Mouse (Mus musculus) CH12F3 (cell line): Measurements from ENCODE around the gene Pink1.

ENCODE experiments used
- in situ Hi-C: fragments of 300-500 bp; cut with MboI; formaldehyde crosslinking; loops from 2 replicates; pipeline ENCODE4 v1.14.3; 2020; ENCODE audit warnings: low sequenced_read_pairs

The Pink1 gene

DNA sequence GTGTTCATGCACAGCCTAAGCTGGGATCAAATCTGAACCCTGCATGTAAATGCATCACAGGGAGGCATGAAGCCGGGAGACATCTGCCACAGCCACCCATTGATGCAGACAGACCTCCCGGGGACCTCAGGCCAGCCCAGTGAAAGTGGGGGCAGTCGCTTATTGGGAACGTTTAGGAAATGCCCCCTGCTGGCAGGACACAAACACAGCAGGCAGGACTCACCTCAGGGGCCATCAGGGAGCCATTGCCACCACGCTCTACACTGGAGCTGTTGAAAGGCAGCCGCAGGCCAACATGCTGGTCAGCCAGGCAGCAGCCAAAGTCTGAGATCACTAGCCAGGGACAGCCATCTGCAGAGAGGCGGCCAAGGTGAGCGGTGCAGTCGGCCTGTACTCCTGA lies 10.3 kb downstream of the Pink1 start:
- in situ Hi-C loops = no loop called here

DNA sequence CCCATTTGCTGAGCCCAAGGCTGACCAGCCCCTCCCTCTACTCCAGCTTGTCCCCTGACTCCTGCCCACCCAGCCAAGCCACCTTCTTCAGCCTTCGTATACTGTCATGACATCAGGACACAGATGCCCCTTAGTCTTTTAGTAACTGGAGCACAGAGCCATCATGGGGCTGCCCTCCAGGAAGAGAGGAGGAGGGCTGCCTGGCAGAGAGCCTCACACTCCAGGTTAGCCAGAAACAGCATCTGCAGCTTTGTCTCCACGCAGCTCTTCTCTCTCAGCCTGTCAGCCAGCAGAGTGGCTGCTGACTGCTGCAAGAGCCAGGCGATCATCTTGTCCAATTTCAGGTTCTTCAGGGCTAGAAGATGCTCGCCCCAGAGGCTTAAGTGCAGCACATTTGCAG lies 12.3 kb downstream of the Pink1 start:
- in situ Hi-C loops = no loop called here

DNA sequence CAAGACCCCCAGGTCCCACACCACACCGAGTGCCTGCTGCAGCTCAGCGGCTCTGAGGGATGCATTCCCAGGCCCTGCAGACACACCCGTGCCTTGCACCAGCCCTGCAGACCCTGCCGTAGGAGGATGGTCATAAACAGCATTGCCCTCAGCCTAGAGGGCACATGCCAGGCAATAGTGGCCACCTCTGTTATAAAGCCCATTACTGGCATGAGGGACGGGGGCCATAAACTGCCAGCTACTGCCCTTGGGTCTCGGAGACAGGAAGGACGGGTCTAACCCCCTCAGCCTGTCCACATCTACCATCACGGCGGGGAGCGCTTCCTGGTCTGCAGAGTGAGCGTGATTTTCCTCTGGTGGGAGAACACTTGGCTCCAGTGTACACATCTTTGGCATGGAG lies 13.1 kb downstream of the Pink1 start:
- in situ Hi-C loops = no loop called here

DNA sequence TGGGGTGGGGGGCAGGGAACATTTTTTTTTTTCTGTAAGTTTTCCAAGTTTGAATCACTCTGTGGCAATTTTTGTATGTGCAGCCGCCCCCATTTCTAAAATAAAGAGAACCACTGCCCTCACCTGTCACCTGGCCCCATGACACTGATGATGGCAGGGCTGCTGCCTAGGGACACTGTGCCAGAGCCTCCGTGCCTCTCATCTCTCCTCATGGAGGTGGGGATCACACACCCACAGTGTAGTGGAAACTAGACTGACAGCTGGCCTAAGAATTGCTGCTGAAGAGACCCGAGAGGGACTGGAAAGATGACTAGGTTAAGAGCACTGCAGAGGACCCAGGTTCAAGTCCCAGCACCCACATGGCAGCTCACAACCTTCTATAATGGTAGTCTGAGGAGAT lies 14.0 kb downstream of the Pink1 start:
- in situ Hi-C loops = no loop called here

DNA sequence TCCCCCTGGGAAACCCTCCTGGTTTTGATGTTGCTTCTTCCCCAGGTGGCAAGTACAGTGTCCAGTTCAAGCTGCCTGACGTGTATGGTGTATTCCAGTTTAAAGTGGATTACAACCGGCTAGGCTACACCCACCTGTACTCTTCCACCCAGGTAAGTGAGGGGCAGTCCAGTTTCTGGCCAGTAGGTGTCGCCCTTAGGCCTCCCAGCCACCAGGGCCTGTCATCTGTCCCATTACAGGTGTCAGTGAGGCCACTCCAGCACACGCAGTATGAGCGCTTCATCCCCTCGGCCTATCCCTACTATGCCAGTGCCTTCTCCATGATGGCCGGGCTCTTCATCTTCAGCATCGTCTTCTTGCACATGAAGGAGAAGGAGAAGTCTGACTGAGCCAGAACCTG lies 14.5 kb downstream of the Pink1 start:
- in situ Hi-C loops = no loop called here

DNA sequence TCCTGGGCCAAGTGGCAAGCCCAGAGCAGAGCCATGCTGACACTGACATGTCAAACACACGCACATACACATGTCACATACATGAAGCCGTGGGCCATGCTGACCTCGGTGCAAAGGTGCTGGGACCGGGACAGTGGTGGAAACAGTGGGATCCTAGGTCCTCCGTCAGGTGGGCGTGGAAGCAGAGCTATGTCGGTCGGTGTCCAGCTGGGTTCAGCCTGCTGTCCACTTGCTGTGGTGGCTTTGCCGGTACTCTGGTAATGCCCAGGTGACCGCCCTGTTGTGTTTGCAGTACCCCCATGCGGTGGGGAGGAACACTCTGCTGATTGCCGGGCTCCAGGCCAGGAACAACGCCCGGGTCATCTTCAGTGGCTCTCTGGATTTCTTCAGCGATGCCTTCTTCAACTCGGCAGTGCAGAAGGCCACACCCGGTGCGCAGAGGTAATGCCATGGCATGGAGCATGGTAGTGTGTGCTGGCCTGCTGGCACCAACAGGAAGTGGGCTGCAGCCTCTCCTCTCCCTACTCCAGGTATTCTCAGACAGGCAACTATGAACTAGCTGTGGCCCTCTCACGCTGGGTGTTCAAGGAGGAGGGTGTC lies 15.7 kb downstream of the Pink1 start:
- in situ Hi-C loops = no loop called here

DNA sequence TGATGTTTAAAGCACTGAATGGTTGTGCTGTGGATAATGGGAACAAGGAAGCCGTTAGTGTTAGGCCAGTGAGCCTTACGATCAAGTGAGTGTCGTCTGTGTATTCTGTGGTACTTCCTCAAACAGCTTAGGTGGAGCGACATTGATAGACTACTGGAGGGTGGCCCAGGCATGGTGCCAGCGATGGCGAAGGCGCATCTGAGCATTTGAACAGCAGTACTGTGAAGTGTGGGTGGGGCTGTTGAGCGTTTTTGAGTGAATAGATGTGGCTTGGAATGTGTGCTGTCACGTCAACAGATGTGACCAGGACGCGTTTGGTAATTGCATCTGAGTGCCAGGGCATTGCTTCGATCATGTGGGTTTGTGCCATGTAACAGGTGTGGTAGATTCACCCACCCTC lies 18.4 kb downstream of the Pink1 start:
- in situ Hi-C loops = no loop called here

DNA sequence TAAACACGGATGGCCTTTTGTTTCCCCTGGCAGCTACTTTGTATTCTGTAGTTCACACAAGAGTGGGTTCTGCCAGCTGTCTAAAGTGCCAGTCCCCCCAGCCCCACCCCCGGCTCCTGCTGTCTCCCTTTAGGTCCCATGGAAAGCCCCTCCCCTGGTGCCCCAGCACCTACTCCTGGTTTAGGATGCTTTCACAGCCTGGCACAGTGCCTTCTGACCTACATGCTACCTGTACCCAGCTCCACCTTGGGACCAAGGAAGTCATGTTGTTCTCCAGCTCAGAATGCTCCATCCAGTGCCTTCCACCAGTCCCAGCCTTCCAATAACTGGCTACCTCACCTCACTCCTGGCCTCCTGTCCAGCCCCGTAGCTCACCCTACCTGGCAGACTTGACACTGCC lies 19.1 kb downstream of the Pink1 start:
- in situ Hi-C loops = no loop called here

DNA sequence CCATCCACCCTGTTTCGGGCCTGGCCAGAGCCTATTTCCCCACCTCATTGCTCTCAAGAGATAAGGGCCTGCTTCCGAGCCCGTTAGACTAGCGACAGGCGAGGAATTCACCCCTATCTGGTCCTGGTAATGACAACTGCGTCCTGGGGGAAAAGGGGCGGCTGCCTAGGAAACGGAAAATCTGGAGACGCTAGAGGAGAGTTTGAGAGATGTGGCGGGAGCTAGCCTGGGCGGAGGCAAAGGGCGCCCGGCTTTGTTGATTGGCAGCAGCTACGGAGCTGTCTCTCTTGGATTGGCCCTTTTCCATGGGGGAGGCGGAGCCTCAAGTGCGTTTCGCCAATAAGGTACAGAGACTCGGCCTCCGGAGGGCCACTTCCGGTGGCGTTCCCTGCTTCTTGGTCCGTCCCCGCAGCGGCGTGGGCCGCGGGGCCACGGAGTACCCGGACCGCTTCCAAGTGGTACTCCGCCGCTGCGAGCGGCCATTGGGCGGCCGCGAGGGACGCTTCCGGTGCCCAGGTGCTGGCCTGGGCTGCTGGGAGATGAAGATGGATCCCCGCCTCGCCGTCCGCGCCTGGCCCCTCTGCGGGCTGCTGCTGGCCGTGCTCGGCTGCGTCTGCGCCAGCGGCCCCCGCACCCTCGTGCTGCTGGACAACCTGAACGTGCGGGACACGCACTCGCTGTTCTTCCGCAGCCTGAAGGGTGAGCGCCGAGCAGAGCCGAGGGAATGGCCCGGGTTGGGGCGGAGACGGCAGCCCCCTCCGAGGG lies 21.6 kb downstream of the Pink1 start, which contains the start of gene Ddost:
Gene Ddost, plus strand, starts transcription at position 391 of the 765 bp plus-strand sequence.
- in situ Hi-C loops = no loop called here

DNA sequence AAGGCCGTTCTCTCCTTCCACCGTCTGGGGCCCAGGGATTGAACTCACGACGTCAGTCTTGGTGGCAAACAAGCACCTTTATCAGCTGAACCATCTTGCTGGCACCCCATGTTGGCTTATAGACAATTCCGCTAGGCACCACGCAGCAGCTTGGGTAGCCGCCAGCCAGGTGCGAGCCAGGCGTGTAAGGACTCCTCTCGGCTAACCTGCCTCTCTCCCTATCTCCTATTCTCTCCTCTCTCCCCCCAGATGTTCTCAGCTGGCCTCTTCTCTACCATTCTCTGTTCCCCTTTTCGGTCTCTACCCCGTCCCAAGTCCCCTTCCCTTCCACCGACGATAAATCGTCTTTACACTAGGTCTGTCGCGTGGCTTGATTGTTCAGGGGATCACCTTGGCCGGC lies 22.4 kb downstream of the Pink1 start:
- in situ Hi-C loops = no loop called here

DNA sequence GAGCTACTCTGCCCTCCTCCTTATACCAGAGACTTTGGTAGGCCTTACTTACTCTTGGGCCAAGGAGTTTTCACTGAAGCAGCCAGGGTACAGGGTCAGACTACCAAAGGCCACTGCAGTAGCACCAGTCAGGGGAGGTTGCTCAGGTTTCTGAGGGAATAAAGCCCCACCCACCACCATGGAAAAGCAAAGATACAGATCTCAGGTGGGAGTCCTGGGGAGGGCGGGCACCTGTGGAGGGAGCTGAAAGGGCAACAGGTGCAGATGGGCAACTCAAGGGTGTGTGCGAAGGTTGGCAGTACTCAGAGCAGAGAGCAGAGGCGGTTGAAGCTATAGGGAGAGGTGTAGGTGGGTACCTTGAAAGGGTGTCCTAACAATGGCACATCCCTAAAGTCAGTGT lies 23.1 kb downstream of the Pink1 start:
- in situ Hi-C loops = no loop called here

DNA sequence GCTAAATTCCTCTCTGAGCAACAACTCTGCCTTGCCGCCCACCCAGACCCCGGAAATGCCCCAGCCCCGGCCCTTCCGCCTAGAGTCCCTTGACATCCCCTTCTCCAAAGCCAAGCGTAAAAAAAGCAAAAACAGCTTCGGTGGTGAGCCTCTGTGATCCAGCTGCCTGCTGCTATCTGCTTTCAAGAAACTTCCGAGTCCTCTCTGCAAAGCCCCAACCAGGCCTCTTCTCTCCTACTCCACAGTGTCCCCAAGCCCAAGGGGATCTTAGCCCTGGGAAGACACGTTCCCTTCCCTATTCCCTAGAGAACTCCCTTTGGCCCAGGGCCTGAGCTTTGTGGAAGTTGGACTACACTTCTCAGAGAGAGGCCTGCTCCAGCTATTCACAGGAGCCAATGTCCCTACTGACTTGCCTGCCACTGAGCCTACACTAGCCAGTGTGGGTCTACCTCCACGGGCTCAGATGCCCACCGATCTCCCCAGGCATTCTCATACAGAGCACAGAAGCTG lies 24.8 kb downstream of the Pink1 start:
- in situ Hi-C loops = no loop called here

DNA sequence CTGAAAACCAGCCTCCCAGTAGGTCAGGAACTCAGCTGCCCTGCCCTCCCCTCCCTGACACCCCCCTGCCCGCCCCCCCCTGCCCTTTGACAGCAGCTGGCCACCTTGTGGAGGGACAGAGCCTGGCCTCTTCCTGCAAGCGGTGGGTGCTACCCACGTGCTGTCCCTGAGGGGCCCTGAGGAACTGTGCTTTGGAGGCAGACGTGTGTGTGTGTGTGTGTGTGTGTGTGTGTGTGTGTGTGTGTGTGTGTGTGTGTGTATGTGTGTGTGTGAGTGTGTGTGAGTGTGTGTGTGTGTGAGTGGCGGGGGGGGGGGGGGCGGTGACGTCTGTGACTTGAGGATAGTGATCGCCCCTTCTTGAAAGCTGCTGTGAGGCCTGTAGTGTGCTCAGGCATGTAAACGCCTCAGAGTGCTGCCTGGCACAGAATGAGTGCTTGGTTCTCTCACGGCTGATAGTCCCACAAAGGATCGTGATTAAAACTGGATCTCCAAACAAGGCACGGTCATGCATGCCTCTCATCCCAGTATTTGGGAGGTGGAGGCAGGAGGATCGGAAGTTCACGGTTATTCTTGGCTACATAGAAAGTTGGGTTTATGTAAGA lies 32.1 kb downstream of the Pink1 start:
- in situ Hi-C loops = no loop called here

DNA sequence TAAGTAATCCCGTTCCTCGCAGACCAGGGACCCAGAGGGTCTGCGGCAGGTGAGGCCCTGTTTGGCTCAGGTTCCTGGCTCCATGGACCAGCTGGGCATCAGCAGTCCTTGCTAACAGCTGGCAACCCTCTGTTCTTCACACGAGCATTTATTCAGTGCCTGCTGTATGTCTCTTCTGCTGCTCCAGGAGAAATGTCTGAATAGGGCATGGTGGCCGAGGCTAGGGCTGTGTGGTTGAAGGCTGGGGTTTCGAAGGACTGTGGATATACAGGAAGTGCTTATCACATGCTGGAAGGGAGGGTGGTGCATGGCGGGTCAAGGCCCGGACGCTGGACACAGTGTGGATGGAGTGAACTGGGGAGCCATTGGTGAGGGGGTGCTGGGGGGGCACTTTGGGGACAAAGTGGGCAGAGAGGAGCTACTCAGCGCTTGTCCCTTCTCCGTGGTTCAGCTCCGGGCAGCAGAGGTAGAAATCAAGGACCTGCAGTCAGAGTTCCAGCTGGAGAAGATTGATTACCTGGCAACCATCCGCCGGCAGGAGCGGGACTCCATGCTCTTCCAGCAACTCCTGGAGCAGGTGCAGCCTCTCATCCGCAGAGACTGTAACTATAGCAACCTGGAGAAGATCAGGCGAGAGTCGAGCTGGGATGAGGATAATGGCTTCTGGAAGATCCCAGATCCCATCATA lies 32.7 kb downstream of the Pink1 start:
- in situ Hi-C loops = no loop called here

DNA sequence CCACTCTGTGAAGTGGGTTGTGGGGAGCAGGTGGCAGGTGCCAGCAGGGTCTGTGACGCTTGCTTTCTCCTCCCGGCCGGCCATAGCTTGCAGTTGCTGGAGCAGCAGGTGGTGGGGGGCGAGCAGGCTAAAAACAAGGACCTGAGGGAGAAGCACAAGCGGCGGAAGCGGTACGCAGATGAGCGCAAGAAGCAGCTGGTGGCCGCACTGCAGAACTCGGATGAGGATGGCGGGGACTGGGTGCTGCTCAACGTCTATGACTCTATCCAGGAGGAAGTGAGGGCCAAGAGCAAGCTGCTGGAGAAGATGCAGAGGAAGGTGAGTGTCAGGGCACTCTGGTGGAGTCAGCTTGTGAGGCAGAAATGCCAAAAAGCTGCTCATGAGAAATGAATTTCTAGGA lies 34.1 kb downstream of the Pink1 start:
- in situ Hi-C loops = no loop called here

DNA sequence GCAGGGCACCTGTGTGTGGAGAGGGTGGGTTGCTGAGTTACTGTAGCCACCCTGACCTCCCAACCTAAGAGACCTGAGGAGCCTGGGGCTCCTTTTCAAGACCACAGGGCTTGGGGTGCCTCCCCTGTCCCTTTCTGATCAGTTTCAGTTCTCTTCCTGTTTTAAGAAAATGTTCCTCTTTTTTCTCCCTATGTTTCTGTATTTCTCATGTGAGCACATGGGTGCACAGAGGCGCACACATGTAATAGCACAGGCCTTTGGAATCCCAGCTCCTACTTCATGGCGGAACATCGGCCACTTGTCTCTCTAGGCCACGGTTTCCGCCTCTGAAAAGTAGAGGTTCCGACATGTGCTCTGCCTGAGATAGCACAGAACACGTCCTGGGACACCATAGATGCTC lies 37.4 kb downstream of the Pink1 start:
- in situ Hi-C loops = no loop called here

DNA sequence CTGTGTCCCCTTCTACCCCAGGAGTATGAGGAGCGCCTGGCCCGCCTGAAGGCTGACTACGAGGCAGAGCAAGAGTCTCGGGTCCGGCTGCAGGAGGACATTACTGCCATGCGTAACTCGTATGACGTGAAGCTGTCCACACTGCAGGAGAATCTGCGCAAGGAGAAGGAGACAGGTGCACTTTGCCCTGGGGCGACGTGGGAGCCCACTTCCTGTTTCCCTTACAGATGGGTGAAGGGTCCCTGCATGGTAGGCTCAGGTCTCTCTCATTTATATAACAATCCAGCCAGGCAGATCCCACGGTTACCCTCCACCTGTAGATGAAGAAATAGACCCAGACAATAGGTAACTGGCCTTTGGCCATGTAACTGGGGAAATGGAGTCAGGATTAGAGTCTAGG lies 39.7 kb downstream of the Pink1 start:
- in situ Hi-C loops = no loop called here

DNA sequence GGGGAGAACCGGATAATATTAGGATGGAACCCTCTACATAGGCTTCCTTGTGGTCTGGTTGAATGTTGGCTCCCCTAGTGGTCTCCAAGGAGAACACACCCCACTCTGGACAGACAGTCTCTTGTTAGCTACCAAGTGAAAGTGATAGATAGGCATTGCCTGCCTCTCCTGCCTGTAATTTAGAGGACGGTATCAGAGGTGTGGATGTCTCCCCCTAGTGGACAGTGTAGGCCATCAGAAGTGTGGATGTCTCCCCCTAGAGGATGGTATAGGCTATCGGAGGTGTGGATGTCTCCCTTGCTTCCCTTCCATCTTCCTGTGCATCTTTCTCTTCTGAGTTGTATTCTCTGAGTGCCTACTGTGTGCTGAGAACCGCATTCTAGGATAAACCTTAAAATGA lies 43.3 kb downstream of the Pink1 start:
- in situ Hi-C loops = no loop called here

DNA sequence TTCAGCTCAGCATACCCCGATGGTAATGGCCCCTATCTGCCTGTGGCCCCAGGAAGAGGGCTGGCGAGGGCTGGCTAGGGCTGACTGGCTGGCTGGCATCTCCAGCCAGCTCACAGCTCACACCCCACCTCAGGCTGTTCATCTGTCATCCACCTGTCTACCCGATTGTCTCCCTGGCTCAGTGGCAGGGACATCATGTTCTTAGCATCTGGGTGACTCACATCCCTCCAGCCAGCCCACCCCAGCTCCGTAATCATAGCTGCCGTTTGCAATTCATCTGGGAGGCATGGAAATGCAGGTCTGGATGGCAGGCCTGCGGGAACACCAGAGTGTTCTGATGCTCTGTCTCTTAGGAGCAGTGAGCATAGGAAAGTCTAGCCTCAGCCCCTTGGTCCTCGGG lies 47.8 kb downstream of the Pink1 start:
- in situ Hi-C loops = no loop called here

DNA sequence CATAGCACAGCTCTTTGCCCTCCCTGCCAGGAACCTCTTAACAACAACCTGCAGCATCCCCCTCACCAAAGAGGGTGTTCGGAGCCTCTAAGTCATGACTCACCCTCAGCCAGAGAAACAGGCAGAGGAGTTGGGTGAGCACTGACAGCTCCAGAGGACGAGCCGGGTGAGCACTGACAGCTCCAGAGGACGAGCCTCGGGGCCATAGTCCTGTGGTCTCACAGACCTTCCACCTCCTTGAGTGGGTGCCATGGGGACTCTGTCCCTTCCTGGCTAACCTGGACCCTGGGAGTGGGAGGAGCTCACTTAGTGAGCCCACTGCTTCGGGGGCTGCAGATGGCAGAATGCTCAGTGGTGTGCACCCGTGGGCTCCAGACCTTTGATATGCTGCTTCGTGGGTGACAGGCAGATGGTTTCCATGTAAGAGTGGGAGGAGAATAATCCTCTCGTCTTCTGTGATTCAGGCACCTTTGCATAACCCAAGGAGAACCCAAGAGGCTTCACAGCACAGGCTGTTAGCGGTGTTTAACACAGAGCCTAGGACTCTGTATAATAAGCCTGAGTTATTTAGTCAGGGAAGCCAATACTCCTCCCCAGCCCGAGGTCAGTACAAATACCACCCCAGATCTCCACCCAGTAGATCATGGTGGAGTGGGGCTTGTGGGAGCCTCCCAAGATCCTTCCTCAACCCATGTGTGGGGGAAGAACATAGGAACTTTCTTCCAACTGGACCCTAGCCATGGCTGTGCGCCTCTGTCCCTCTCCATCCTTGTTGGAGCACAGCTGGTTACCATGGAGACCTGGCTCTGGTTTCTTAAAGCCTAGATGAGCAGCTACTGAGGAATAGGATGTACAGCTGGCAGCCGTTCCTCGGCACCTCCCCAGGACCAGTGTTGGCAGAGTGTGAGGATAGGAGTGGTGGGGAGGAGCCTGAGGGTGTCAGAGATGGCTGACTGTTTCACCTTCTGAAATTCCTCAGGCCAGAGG lies 53.8 kb downstream of the Pink1 start:
- in situ Hi-C loops = no loop called here
